Mouse (Mus musculus): Measurements from ENCODE around the gene Itm2b.

DNA sequence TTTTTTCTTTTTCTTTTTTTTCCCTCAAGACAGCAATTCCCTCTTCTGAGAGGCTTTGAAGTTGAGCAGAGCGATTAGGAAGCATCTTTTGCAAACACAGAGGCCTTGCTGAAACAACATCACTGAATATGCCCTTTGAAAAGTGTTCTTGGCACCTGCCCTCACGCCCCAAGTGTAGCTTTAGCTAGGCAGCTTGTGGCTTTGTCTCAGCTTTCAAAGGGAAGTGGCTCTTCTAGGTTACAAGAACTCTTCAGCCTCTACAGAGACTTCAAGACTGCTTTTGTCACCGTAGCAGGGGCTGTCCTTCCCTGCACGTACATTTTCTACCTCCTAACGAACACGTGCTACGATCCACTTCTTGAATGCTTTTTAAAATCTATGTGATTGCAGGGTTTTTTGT is 4.0 kb upstream of the Itm2b start:
- no peak for TF ChIP-seq CTCF (IDR thresholded peaks at IDR 0.05; ENCODE audit: low read depth, low read length)
- TF ChIP-seq TAL1 (conservative IDR thresholded peaks at IDR 0.05; ENCODE audit: low read depth, low read length), result no peak
- TF ChIP-seq GATA1 (IDR thresholded peaks at IDR 0.05; ENCODE audit: borderline replicate concordance, low read length), result no peak
